Mouse (Mus musculus) erythroblast, embryonic 14.5 days (primary cell): ENCODE measurements around the gene Nectin1.

Source experiments
- GATA1 ChIP-seq: IDR thresholded peaks from 2 replicates; pipeline ENCODE4 v1.6.1; 2012; ENCODE audit warnings: low read length, inconsistent platforms, mixed read lengths
- TAL1 ChIP-seq: IDR thresholded peaks from 3 replicates; pipeline ENCODE4 v1.6.1; 2012; ENCODE audit warnings: low read length, inconsistent platforms, mixed read lengths

- TF ChIP-seq TAL1 (no peak), GATA1 (no peak)
Measured at GRCm38 (mm10) chr9:43773521-43773920, 29.7 kb downstream of the Nectin1 start.
